Mouse (Mus musculus) CH12.LX (cell line): ENCODE measurements around the gene Enpp6. TPM values are rescaled to one million over a fixed set of nuclear protein-coding genes. Genes with fewer than 3 reads are reported as not detected.

Experiments used
- DNase-seq: peaks from one replicate; pipeline ENCODE4 v3.0.0-alpha.2; 2013; ENCODE audit errors: extremely low read depth
- H3K27ac ChIP-seq: 2 replicates; pipeline ENCODE4 v1.5.1; 2012; ENCODE audit warnings: low read depth, mild to moderate bottlenecking, control low read depth, moderate library complexity; ENCODE audit not compliant: insufficient read depth
- H3K27me3 ChIP-seq: replicated peaks from 2 replicates; pipeline ENCODE3; 2012; ENCODE audit warnings: inconsistent platforms
- H3K36me3 ChIP-seq, 2 experiments: replicated peaks in 1 of 2; 2 replicates each; pipeline versions ENCODE3 to v1.6.1; 2012; ENCODE audit warnings: inconsistent platforms in 1 of 2, low read length in 1 of 2, mild to moderate bottlenecking in 1 of 2, mixed read lengths in 1 of 2, moderate library complexity in 1 of 2; ENCODE audit not compliant: control insufficient read depth in 1 of 2, insufficient read depth in 1 of 2
- H3K4me1 ChIP-seq, 2 experiments: 2 replicates each; pipeline ENCODE4 v1.6.1; 2012; ENCODE audit warnings: inconsistent platforms in 1 of 2, moderate library complexity in 1 of 2; ENCODE audit not compliant: insufficient read depth in 2 of 2, control insufficient read depth in 1 of 2
- H3K4me2 ChIP-seq: 2 replicates; pipeline ENCODE4 v1.6.1; 2012; ENCODE audit warnings: low read depth, mild to moderate bottlenecking, control low read depth; ENCODE audit not compliant: poor library complexity, insufficient read depth, severe bottlenecking
- H3K4me3 ChIP-seq, 3 experiments: fragments of 150-350 bp in 1 of 3; sonication (generic) in 1 of 3; replicated peaks in 1 of 3; 2 replicates each; pipeline versions ENCODE3 to v1.5.1; 2011 to 2012; ENCODE audit warnings: low read depth in 2 of 3, low read length in 2 of 3, mild to moderate bottlenecking in 2 of 3, moderate library complexity in 2 of 3, control low read depth in 1 of 3, improper control_type of control experiment in 1 of 3, inconsistent platforms in 1 of 3, mixed read lengths in 1 of 3; ENCODE audit not compliant: poor library complexity in 1 of 3
- H3K79me2 ChIP-seq: replicated peaks from 2 replicates; pipeline ENCODE4 v1.6.1; 2012; ENCODE audit warnings: mild to moderate bottlenecking, moderate library complexity; ENCODE audit not compliant: control insufficient read depth, poor library complexity, insufficient read depth, severe bottlenecking; ENCODE audit errors: extremely low read depth
- H3K9ac ChIP-seq: 2 replicates; pipeline ENCODE4 v1.6.1; 2012; ENCODE audit warnings: low read depth, mild to moderate bottlenecking, control low read depth, moderate library complexity; ENCODE audit not compliant: insufficient read depth
- H3K9me3 ChIP-seq: replicated peaks from 2 replicates; pipeline ENCODE3; 2012; ENCODE audit warnings: low read length, inconsistent platforms, mixed read lengths
- CHD1 ChIP-seq: IDR thresholded peaks from 2 replicates; pipeline ENCODE4 v1.6.1; 2012; ENCODE audit warnings: low read depth, low read length, improper control_type of control experiment, inconsistent platforms
- CHD2 ChIP-seq: IDR thresholded peaks from 2 replicates; pipeline ENCODE4 v1.6.1; 2011; ENCODE audit warnings: low read length, improper control_type of control experiment
- CTCF ChIP-seq, 2 experiments: IDR thresholded peaks in 1 of 2; conservative IDR thresholded peaks in 1 of 2; 2 replicates each; pipeline ENCODE4 v1.5.1; 2011 to 2012; ENCODE audit warnings: low read depth in 2 of 2, low read length in 2 of 2, improper control_type of control experiment in 1 of 2, inconsistent platforms in 1 of 2, mild to moderate bottlenecking in 1 of 2, moderate library complexity in 1 of 2
- E2F4 ChIP-seq: IDR thresholded peaks from 2 replicates; pipeline ENCODE4 v1.6.1; 2011; ENCODE audit warnings: low read depth, low read length, improper control_type of control experiment; ENCODE audit not compliant: insufficient replicate concordance
- GABPA ChIP-seq: IDR thresholded peaks from 2 replicates; pipeline ENCODE4 v1.6.1; 2012; ENCODE audit warnings: low read depth, low read length, improper control_type of control experiment, inconsistent platforms; ENCODE audit not compliant: insufficient replicate concordance
- HCFC1 ChIP-seq: IDR thresholded peaks from 2 replicates; pipeline ENCODE4 v1.6.1; 2012; ENCODE audit warnings: low read depth, mild to moderate bottlenecking, inconsistent platforms, low read length, improper control_type of control experiment
- IRF4 ChIP-seq: IDR thresholded peaks from 2 replicates; pipeline ENCODE4 v1.6.1; 2014; ENCODE audit warnings: low read depth, mild to moderate bottlenecking, inconsistent platforms, low read length, improper control_type of control experiment
- JUND ChIP-seq: conservative IDR thresholded peaks from 2 replicates; pipeline ENCODE4 v1.6.1; 2011; ENCODE audit warnings: low read depth, low read length, improper control_type of control experiment
- KAT2A ChIP-seq: IDR thresholded peaks from 2 replicates; pipeline ENCODE4 v1.6.1; 2012; ENCODE audit warnings: low read length, improper control_type of control experiment, inconsistent platforms; ENCODE audit not compliant: insufficient replicate concordance
- MAFK ChIP-seq: IDR thresholded peaks from 2 replicates; pipeline ENCODE4 v1.6.1; 2011; ENCODE audit warnings: low read length, improper control_type of control experiment; ENCODE audit not compliant: insufficient replicate concordance
- MAX ChIP-seq: IDR thresholded peaks from 2 replicates; pipeline ENCODE4 v1.6.1; 2011; ENCODE audit warnings: low read length, improper control_type of control experiment
- MAZ ChIP-seq: IDR thresholded peaks from 2 replicates; pipeline ENCODE4 v1.6.1; 2012; ENCODE audit warnings: low read depth, mild to moderate bottlenecking, inconsistent platforms, low read length, improper control_type of control experiment, moderate library complexity
- MXI1 ChIP-seq: IDR thresholded peaks from 2 replicates; pipeline ENCODE4 v1.6.1; 2011; ENCODE audit warnings: mild to moderate bottlenecking, low read depth, low read length, improper control_type of control experiment
- MYC ChIP-seq: IDR thresholded peaks from 2 replicates; pipeline ENCODE4 v1.6.1; 2011; ENCODE audit warnings: low read depth, mild to moderate bottlenecking, improper control_type of control experiment, low read length
- NELFE ChIP-seq: IDR thresholded peaks from 2 replicates; pipeline ENCODE4 v1.6.1; 2011; ENCODE audit warnings: low read depth, low read length, improper control_type of control experiment
- NRF1 ChIP-seq: IDR thresholded peaks from 2 replicates; pipeline ENCODE4 v1.6.1; 2014; ENCODE audit warnings: low read depth, mild to moderate bottlenecking, inconsistent platforms, low read length, improper control_type of control experiment, moderate library complexity
- POLR2A ChIP-seq: IDR thresholded peaks from 2 replicates; pipeline ENCODE4 v1.6.1; 2011; ENCODE audit warnings: low read depth, mild to moderate bottlenecking, improper control_type of control experiment, low read length
- POLR2AphosphoS2 ChIP-seq: IDR thresholded peaks from 2 replicates; pipeline ENCODE4 v1.6.1; 2011; ENCODE audit warnings: low read depth, low read length, improper control_type of control experiment
- RCOR1 ChIP-seq: conservative IDR thresholded peaks from 2 replicates; pipeline ENCODE4 v1.6.1; 2012; ENCODE audit warnings: low read depth, mild to moderate bottlenecking, inconsistent platforms, low read length, improper control_type of control experiment
- SIN3A ChIP-seq: IDR thresholded peaks from 2 replicates; pipeline ENCODE4 v1.6.1; 2012; ENCODE audit warnings: low read length, improper control_type of control experiment, inconsistent platforms
- SMC3 ChIP-seq: IDR thresholded peaks from 2 replicates; pipeline ENCODE4 v1.6.1; 2011; ENCODE audit warnings: low read depth, low read length, improper control_type of control experiment
- TBP ChIP-seq: conservative IDR thresholded peaks from 2 replicates; pipeline ENCODE4 v1.6.1; 2011; ENCODE audit warnings: low read depth, low read length, improper control_type of control experiment
- TCF12 ChIP-seq: IDR thresholded peaks from 2 replicates; pipeline ENCODE4 v1.6.1; 2014; ENCODE audit warnings: low read depth, mild to moderate bottlenecking, inconsistent platforms, low read length, improper control_type of control experiment
- ZC3H11A ChIP-seq: IDR thresholded peaks from 2 replicates; pipeline ENCODE4 v1.6.1; 2012; ENCODE audit warnings: low read depth, mild to moderate bottlenecking, inconsistent platforms, low read length, improper control_type of control experiment
- ZMIZ1 ChIP-seq: IDR thresholded peaks from 2 replicates; pipeline ENCODE4 v1.6.1; 2012; ENCODE audit warnings: low read depth, mild to moderate bottlenecking, inconsistent platforms, low read length, improper control_type of control experiment
- ZNF384 ChIP-seq: IDR thresholded peaks from 2 replicates; pipeline ENCODE4 v1.6.1; 2012; ENCODE audit warnings: low read depth, low read length, improper control_type of control experiment, inconsistent platforms
- dilution Hi-C: fragments of 300-500 bp; cut with MboI; formaldehyde crosslinking; loops from 2 replicates; pipeline ENCODE4 v1.14.3; 2020; ENCODE audit warnings: low sequenced_read_pairs; ENCODE audit not compliant: extremely low pct_unique_long_range_greater_than_20kb, extremely low pct_ligation_motif_present
- in situ Hi-C: fragments of 300-500 bp; cut with MboI; formaldehyde crosslinking; loops from 3 replicates; pipeline ENCODE4 v1.14.3; 2019; ENCODE audit warnings: low sequenced_read_pairs, low pct_ligation_motif_present, low pct_unique_long_range_greater_than_20kb, mixed read lengths
- polyA plus RNA-seq: library from polyadenylated mRNA; unstranded; fragments of >175 nt; gene quantifications from 2 replicates; pipeline ENCODE4 v1.2.1, GENCODE M21; 2012; ENCODE audit warnings: low read depth; ENCODE audit not compliant: insufficient read length
- total RNA-seq, 2 experiments: library from RNA; depleted of rRNA; stranded (reverse); fragments of 300-350 nt in 1 of 2; fragments of >200 nt in 1 of 2; gene quantifications; 2 replicates each; pipeline ENCODE4 v1.2.3; 2012 to 2014

Enpp6 gene
- total and polyA plus RNA-seq, 3 experiments, result not detected

- Histone ChIP-seq H3K79me2 (no peaks in the 10 kb centered on the region), H3K36me3 (no peaks in the 10 kb centered on the region), H3K27me3 (no peaks in the 10 kb centered on the region), H3K4me1 (peaks cover 0 to 6% of the 10 kb centered on the region in 2 experiments; a peak in 2 of 4 replicates), H3K9me3 (peaks cover 2% of the 10 kb centered on the region), H3K27ac (no peak overlapping the region), H3K4me2 (no peak overlapping the region), H3K9ac (no peak overlapping the region), H3K4me3 (no peak overlapping the region)
- no peak for DNase-seq
- TF ChIP-seq CHD2 (no peak), KAT2A (no peak), POLR2AphosphoS2 (no peak), CTCF (conservative IDR thresholded peaks at IDR 0.05 in 1 of 2, IDR thresholded peaks at IDR 0.05 in 1 of 2; ENCODE audit: low read depth in 2 of 2, low read length in 2 of 2) (no peak), POLR2A (no peak), ZNF384 (no peak), NELFE (no peak), MYC (no peak), RCOR1 (no peak), JUND (no peak), IRF4 (no peak), MAFK (no peak), SIN3A (no peak), MXI1 (no peak), TBP (no peak), GABPA (no peak), SMC3 (no peak), CHD1 (no peak), ZMIZ1 (no peak)
- in situ Hi-C loops, result no loop called here
- dilution Hi-C loops, result no loop called here
Observed at GRCm38 (mm10) chr8:47069634-47070033, 82.9 kb downstream of the Enpp6 start.

DNA sequence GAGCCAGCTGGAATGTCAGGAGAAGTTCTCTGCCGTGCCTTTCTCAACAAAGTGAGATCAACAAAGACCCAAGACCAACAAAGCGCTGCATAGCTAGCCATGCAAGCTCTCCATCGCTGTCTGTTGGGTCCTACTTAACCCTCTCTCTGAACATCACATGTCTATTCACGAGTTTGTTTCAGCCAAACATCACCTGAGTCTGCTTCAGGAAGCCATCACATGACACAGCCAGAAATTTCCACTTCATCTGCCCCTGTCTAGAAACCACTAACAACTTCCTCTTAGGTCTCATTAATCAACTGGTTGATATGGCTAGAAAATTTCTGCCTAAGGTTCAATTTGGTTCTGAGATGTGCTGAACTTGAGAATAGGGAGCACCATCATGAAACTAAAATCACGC is 85.3 kb downstream of the Enpp6 start:
- peak; percentile 13 for DNase-seq
- Histone ChIP-seq H3K4me3 (no peak overlapping the region), H3K36me3 (no peaks in the 10 kb centered on the region), H3K4me1 (peaks cover 0 to 6% of the 10 kb centered on the region in 2 experiments; a peak in 2 of 4 replicates), H3K4me2 (no peak overlapping the region), H3K79me2 (no peaks in the 10 kb centered on the region), H3K9me3 (peaks cover 2% of the 10 kb centered on the region), H3K9ac (no peak overlapping the region)
- in situ Hi-C loops, result no loop called here
- dilution Hi-C loops, result no loop called here
- TF ChIP-seq MAX, result no peak
- no peak for TF ChIP-seq ZC3H11A
- no peak for TF ChIP-seq RCOR1
- no peak for TF ChIP-seq TBP
- TF ChIP-seq MAFK, result no peak
- no peak for TF ChIP-seq CHD1
- no peak for TF ChIP-seq POLR2AphosphoS2
- no peak for TF ChIP-seq MAZ
- TF ChIP-seq POLR2A, result no peak
- no peak for TF ChIP-seq GABPA
- no peak for TF ChIP-seq SIN3A
- TF ChIP-seq TCF12, result no peak
- TF ChIP-seq SMC3, result no peak
- no peak for TF ChIP-seq E2F4
- TF ChIP-seq HCFC1, result no peak
- TF ChIP-seq CTCF (conservative IDR thresholded peaks at IDR 0.05 in 1 of 2, IDR thresholded peaks at IDR 0.05 in 1 of 2; ENCODE audit: low read depth in 2 of 2, low read length in 2 of 2), result no peak
- TF ChIP-seq MYC, result no peak
- no peak for TF ChIP-seq ZMIZ1
- TF ChIP-seq NRF1, result no peak
- TF ChIP-seq, all 38 proteins: peak for 0
- H3K27ac ChIP-seq, result no peak overlapping the region
- H3K27me3 ChIP-seq, result no peaks in the 10 kb centered on the region
